Mouse (Mus musculus) CD4-positive, CD25-positive, alpha-beta regulatory T cell, adult 4 months (primary cell): Measurements from ENCODE around the gene Bend5. TPM values are rescaled to one million over a fixed set of nuclear protein-coding genes. Genes with fewer than 3 reads are reported as not detected.
A peak's percentile ranks its signal among the peaks of the same experiment; 100 is the strongest.

Experiments used
- ATAC-seq: one replicate; pipeline ENCODE4 v1.8.0; 2017
- polyA plus RNA-seq, 2 experiments: library from polyadenylated mRNA; unstranded; fragments of 100-300 nt; shearing (Covaris generic); gene quantifications; one replicate each; pipeline ENCODE4 v1.2.1; 2017

Bend5 gene
- under 1 TPM; 0.49 to 0.89 TPM for polyA plus RNA-seq

DNA sequence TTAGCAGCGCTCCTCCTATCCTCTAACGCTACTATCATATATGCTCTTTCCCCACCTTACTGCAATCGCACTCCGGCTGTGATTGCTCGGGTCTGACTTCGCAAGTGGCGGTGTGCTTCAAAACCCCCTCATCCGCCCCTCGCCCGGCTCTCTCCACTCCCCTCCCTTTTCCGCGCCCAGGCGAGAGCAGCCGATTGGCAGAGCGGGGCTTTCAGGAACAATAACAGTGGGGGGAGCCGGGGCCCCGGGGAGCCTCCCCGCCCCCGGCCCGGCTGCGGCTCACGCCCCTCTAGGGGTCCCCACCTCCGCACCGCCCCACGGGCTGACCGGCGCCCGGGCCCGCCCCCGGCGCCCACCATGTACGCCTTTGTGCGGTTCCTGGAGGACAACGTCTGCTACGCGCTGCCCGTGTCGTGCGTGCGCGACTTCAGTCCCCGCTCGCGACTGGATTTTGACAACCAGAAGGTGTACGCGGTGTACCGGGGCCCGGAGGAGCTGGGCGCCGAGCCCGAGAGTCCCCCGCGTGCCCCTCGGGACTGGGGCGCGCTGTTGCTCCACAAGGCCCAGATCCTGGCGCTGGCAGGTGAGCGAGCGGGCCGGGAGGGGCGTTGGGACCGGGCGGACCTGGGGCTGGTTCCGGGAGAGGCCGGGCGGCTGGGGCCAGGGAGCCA is at the start of gene Bend5:
TSS of gene Bend5 (plus strand) at position 189 of the 671 bp plus-strand sequence.
- ATAC-seq = peak; percentile 81

DNA sequence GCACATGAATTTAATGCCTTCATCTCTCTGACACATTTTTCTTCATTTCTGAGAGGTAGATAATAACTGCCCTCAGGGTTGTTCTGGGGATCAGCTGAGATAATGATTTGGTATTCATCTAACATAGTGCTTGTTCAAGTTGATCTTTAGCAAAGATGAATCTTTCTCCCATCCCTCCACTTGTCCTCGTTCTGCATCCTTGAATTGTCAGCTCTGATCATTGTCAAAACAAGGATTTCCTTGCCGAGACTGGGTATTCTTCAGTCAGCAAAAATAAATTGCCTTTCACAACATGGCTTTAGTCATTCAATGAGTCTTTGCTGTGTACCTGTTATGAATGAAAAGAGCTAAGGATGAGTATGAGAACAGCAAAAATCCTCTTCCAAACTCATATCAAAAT is 47.0 kb upstream of the Bend5 start:
- no peak for ATAC-seq

DNA sequence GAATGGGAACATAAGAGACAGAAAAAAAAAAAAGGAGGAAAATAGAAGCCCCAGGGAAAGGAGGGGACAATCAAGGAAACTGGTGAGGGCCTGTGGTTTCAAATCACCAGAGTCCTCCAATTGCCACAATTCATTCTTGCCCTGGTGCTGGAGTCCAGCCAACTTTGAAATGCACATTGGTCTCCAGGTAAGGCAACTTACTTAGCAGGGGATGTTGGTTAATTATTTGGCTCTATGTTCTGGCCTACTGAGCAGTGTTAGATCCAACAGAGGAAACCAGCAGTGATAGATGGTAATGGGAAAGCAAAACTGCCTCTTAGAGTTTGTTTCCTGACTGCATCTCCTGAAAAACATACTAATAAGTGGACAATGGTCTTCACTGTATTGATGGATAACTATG is 37.6 kb upstream of the Bend5 start:
- ATAC-seq = no peak

DNA sequence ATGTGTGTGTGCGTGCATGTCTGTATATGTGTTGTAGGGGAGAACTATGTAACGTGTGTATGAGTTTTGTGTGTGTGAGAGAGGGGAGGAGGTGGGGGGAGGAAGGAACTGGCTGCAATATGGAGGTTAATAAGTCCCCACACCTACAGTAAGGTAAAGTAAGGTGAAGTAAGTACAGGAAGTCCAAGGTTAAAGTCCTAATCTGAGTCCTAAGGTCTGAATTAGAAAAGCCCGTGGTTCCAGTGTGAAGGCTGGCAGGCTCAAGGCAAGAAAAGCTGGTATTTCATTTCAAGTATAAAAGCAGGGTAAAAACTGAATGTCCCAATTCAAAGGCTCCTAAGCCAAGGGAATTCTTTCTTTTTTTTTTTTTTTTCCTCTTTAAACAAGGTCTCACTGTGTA is 36.7 kb upstream of the Bend5 start:
- ATAC-seq = no peak

DNA sequence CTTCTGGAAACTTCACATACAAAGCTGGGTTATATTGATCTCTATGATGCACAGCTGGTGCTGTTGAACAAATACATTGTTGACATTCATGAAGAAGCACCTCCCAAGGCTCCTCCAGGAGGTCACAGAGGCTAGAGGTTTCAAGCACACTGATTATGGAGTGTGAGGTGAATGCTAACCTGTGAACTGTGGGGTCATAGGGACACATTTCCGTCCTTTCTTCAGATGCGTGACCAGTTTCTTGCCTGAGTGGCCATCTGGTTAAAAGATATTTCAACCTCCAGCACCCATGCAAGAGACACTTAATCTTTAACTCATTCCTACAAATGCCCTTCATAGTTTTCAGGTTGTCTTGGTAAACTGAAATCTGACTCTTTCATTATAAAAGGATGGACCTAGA is 31.7 kb upstream of the Bend5 start:
- no peak for ATAC-seq

DNA sequence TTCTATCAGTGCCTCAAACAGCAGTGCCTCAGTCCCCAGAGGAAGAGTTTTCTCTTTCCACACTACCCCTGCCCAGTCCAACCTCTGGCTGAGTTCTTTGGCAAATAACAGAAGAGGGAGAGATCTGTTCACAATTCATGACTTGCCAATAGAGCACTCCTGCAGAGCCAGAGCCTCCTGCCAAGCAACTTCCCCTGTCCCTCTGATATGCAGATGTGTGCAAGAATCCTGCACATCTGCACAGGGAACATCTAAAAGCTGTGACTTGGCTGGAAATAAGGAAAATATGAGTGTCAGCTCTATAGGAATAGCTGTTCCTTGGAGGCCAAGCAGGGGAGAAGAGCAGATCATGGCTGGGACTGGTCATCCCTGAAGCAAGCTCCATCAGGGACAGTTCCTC is 24.1 kb upstream of the Bend5 start:
- ATAC-seq = no peak

DNA sequence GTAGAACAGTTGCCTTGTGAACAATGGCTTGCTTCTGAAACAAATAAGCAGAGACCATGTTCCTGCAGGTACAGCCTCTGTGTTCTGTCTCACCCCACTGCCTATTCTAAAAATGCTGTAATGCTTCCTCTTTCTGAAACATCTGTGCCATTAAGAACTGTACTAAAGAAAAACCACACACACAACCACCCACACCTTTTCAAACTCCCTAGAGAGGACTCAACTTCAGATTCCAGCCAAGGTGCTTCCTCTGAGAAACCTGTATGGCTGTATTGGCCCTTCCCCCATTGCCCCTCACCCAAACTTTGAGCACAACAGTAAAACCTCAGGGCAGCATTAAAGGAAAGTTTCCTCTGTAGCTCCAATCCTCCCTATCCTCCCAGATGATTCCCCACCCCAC is 15.0 kb upstream of the Bend5 start:
- ATAC-seq = no peak

DNA sequence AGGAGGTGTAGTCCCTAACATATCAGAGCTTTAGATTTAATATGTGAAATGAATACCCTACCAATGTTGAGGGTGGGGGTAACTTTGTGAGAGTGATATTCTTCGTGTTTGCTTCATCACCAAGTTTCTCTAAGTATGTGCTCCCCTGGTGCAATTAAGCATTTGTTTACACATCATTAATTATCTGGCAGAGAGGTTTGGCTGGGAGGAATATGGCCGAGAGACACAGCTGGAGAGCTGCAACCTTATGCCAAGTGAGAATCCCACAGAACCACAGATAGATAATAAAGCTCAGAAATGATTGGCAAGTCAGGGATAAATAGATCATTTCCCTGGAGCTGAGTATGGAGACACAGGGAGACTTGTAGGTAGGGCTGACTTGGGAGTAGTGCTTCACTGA is 14.1 kb upstream of the Bend5 start:
- ATAC-seq = no peak

DNA sequence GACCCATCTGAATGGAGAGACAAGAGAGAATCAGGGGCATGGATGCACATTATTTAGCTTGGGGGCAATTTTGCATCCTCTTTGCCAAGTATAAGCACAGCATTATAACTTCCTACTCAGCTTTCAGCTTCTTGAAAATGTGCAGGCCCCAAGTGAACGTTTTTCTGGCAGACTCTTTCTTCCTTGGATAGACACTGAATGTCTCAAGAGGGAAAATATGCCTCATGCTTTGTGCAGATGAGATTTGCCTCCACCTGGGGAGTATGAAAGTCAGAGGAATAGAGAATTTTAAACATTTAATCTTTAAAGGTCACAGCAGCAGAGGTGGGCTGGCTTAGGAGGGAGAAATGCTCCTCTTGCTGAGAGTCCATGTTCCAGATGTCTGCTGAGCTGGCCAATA is 11.6 kb upstream of the Bend5 start:
- ATAC-seq = no peak

DNA sequence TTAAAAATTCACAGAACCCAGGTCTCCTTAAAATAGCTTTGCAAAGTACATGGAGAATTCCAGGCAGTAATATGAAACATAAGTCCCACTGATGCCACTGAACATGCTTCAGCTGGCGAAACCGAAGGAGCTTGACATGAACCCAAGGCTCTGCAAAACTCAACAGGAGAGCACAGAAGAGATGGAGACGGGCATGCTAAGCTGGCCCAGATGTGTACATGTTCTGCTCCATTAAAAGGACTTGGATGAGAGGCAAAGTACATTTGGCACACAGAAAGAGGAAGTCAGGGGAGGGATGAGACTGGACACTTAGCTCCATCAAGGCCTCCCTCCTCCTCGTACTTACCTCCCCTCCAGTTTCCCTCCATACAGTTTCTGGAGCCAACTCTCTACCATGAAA is 4.1 kb upstream of the Bend5 start:
- ATAC-seq = no peak

DNA sequence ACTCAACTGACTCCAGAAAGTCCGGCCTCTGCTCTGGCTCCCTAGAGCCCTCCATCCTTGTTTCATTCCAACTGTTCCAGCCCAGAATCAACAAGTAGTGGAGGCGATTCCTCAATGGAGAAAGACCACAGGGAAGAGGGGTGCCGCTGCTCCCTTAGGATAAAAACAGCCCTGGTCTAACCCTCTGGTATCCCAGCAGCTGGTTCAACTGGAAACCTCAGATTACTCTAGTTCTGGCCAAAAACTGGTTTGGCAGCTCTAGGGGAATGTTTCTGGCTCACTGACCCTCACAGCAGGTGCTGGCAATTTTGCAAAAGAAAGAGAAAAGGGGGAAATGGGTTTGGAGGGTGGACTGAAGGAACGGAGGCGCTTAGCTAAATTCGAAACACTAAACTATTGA is 407 bp upstream of the Bend5 start:
- peak; percentile 7 for ATAC-seq

DNA sequence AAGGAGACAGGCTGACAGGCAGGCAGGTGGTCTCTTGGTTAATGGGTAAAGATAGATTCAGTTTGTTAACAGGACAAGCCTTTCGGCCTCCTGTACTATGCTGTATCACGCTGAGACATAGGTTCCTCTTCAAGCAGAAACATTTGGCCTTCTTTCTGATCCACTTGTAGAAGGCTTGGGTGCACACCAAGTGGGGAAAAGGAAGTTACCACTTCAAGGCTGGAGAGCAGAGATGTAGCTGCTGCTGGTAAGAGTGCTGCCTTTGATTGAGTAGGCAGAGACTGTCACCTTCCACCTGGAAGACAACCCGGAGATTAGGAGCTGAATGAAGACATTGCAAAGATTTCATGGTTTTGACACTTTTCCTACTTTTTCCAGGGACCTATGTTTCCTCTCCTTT is 1.3 kb downstream of the Bend5 start:
- ATAC-seq = no peak

DNA sequence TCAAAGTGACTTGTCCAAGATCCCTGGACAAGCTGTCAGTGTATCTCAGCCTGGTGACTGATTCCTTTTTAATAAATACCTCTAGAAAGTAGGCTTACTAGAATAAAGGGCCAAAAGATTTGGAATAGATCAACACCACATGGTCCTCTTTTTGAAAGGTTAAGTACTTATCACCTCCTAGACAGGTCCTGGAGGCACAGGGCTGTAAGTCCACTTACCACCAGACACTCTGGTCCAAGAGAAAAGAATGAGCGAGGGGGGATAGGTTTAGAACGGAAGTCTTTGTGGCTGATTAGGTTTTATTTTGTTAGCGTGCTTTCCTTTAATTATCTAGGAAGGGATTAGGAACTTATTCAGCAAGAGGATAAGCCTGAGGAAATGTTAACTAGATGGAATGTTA is 1.7 kb downstream of the Bend5 start:
- no peak for ATAC-seq

DNA sequence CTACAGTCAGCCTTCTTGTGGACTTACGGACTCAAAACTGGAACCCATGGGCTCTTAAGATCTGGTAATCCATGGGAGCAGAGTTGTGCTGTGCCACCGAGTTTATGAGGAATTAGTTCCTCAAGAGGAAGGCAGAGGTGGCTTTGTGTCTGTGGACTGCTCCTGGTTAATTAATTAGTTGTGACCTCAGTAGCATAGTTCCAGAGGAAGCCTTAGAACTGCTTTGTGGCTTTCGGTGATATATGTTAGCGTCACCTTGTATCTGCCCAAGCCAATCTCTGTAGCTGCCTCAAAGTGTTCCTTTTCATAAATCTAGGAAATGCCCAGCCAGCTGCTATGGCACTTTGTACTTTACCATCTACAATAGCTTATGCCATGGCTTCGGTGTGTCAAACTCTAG is 2.9 kb downstream of the Bend5 start:
- ATAC-seq = no peak

DNA sequence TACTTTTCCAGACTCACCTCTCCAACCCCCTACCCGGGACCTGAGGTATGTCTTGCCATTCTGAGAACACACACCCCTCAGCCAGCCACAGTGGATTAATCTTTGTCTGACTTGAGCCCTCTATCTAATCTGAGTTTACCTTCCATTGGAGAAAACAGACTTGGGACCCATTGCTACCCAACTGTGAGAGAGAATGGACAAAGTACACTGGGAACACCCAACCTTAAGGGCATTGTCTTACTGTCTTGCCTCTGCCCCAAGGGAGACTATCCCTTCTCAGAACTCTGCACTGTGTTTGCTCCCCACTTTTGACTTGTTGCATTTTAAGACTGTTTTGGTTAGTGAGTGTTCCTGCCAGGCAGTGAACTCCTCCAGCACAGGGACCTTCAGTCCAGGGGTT is 4.7 kb downstream of the Bend5 start:
- no peak for ATAC-seq

DNA sequence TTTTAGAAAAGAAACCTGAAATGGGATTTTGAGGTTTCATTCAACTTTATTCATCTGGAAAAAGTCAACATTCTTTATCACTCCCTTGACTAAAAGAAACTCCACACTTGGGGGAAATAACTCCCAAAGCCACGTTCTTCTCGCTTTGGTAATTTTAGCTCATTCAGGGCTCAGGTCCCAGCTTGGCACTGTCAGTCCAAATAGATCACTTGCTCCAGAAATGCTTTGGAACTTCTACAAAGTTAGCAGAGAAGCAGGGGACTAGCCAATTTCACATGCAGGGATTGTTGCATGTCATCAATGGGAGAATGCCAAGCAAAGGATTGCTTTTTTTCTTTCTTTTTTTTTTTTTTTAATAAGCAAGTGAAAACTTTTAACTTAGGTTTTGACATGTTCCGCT is 5.2 kb downstream of the Bend5 start:
- ATAC-seq = no peak

DNA sequence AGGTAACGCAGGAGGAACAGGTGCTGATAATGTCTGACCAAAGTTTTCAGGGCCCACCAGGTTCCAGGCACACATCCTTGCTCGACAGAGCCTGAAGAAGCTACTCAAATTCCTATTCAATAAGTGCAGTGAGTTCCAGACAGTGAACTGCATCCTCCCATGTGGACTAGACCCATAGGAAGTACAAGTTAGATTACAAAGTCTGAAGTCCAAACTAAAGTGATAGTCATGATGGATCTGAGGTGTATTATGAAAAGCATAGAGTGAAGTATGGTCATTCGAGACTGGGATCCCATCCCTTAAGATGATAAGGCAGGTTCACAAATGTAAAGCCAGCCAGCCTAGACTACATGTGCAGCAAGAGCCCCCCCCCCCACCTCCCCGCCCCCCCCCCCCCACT is 6.1 kb downstream of the Bend5 start:
- no peak for ATAC-seq

DNA sequence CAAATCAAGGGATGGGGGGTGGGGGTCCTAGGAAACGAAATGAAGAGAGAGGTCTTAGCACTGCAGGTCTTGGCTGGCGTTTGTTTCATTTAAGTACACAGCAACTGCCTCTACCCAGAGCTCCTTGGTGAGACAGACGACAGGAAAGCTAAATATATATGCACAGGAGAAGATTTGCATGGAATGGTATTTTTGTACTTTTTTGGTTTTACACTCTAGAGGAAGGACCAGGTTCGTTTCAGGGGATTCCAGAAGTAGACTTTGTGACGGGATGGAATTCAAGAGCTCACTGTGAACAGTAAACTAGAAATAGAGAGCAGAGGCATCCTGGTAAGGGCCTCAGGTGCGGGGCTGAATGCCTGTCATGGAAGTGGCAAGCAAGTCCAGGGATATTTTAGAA is 7.0 kb downstream of the Bend5 start:
- no peak for ATAC-seq

DNA sequence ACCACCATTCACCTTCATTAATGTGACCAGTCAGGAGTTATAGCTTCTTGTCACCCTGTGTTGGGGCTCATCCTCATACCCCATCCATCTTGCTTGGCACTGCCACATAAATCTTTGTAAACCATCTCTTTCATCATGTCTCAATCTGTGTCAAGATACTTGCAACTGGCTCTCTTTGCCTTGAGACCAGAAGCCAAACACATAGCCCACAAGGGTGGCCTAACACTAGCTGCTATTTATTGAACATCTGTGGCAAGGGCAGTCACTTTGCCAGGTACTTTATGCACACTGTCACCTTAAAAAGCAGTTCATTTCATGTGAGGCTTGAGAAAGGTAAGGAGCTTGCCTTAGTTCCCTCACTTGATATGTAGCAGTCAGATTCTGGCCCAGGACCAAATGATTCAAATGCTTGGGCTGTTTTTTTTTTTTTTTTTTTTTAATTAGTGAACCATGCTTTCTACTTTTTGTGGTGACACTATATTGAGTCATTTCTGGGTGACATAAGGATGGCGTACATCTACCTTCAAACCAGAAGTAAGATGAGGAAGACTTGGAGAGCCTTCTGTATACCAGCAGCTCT is 9.7 kb downstream of the Bend5 start:
- no peak for ATAC-seq

DNA sequence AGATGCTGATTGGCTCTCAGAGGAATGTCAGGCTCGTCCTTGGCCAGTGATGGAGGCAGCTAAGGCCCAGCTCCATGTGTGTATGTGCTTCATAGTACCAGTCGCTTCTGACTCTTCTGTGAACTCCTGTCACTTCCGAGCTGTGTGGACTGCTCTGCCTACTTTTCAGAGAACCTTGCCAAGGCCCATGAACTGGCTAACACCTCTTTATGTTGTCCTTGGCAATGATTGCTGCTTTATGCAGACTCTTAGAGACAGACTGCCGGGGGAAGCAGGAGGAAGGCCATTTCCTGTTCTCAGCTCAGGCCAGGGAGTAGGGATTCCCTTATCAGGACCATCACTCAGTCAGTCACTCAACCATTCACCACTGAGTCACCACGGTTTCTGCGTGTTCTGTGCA is 10.4 kb downstream of the Bend5 start:
- no peak for ATAC-seq

DNA sequence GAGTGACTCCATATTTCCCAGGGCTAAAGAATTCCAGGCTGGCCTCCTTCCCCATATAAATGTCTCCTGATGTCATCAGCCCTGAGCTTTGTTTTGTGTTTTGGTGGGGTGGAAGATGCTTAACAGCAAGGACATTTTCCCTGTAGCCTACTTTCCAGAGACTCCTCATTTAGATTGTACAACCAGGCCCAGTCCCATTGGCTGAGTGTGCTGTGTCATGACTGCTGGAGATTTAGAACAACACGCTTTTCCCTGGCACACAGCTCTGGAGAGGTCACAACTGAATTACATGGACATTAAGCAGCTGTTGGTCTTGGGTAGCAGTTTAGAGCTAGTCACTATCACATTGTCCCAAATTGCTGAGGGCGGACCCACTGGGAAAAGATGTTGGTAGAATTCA is 16.4 kb downstream of the Bend5 start:
- ATAC-seq = no peak

DNA sequence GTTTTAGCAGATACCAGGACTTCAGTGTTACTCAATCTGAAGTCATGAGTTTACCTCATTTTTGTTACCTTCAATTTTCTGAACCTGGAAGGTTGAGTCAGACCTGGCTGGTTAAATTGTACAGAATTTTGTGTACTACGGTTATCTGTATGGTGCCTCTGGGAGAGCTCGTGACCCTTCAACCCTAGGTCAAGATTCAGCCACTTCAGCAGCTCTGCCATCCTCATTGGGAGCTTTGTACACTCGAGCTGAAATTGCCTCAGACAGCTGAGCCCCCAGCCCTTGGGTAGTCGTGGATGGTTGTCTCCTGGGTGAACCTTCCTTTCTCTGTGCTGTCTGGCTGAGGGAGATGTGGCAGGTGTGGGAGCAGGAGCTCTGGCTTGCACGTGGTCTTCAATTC is 17.2 kb downstream of the Bend5 start:
- ATAC-seq = no peak

DNA sequence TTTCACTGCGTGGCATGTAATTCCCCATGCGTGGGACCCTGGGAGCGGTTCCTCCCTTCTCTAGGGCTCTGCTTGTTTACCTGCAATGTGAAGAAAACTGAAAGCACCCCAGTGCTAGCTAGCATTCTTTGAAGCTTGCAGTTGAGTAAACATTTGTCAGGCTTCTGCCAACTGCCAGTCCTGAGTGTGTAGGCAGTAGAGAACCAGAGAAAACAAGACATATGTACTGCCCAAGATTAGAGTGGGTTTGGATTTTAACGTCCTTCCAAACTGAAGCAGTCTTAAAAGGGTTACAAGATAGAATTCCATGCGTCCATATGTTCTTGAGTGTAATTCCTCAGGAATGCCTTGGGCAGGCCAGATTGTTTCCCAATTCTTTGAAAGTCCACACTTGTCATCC is 17.6 kb downstream of the Bend5 start:
- no peak for ATAC-seq

DNA sequence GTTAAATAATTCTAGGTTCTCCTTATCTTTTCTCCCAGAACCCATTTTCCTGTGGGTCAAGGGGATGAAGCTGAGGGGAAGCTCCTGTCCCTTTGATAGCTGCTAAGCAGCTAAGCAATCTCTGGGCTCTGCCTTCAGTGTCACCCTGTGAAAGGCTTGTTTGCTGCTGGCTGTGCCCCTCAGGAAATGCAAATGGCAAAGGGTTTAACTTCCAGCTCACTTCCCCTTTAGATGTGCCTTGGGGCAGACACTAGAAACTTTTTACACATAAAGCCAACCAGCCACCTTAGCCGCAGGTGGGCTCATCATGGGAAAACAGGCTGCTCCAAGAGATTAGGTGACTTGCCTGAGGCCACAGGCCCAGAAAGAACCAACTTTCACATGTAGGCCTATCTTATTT is 26.9 kb downstream of the Bend5 start:
- no peak for ATAC-seq
